Mouse (Mus musculus) heart, postnatal 0 days (tissue): ENCODE measurements around the gene Il1r1.

Experiments used
- CTCF ChIP-seq: IDR thresholded peaks from 2 replicates; pipeline ENCODE4 v1.5.1; 2016; ENCODE audit warnings: antibody characterized with exemption, control low read depth, low read depth
- EP300 ChIP-seq: IDR thresholded peaks from 2 replicates; pipeline ENCODE4 v1.6.1; 2016; ENCODE audit warnings: antibody characterized with exemption, low read depth

- no peak for TF ChIP-seq CTCF
- TF ChIP-seq EP300: no peak
Observed at GRCm38 (mm10) chr1:40229033-40229432, 4.2 kb downstream of the Il1r1 start.
